Mouse (Mus musculus) liver, embryonic 13.5 days (tissue): ENCODE data around the gene Pla2g12a. TPM values are rescaled to one million over a fixed set of nuclear protein-coding genes. Genes with fewer than 3 reads are reported as not detected.

Experiments used
- ATAC-seq: fragments of 200-750 bp; cut with Nextera tagmentation; 2 replicates; pipeline ENCODE4 v1.8.0; 2017; ENCODE audit warnings: low read depth, mild to moderate bottlenecking, moderate number of reproducible peaks, moderate library complexity
- DNase-seq: peaks from one replicate; pipeline ENCODE4 v3.0.0; 2022
- H3K27ac ChIP-seq: fragments of 300-500 bp; sonication (generic); 2 replicates; pipeline ENCODE4 v1.5.1; 2015; ENCODE audit warnings: moderate library complexity, mild to moderate bottlenecking, inconsistent platforms
- H3K27me3 ChIP-seq: fragments of 300-500 bp; sonication (generic); 2 replicates; pipeline ENCODE4 v1.6.1; 2015; ENCODE audit warnings: mild to moderate bottlenecking, inconsistent platforms
- H3K36me3 ChIP-seq: fragments of 300-500 bp; sonication (generic); 2 replicates; pipeline ENCODE4 v1.6.1; 2015; ENCODE audit warnings: mild to moderate bottlenecking, inconsistent platforms
- H3K4me1 ChIP-seq: fragments of 300-500 bp; sonication (generic); replicated peaks from 2 replicates; pipeline ENCODE4 v1.6.1; 2015; ENCODE audit warnings: inconsistent platforms
- H3K4me2 ChIP-seq: fragments of 300-500 bp; sonication (generic); 2 replicates; pipeline ENCODE4 v1.6.1; 2015; ENCODE audit warnings: inconsistent platforms, mild to moderate bottlenecking, moderate library complexity
- H3K4me3 ChIP-seq: fragments of 300-500 bp; sonication (generic); replicated peaks from 2 replicates; pipeline ENCODE4 v1.5.1; 2015; ENCODE audit warnings: mild to moderate bottlenecking, inconsistent platforms
- H3K9ac ChIP-seq: fragments of 300-500 bp; sonication (generic); 2 replicates; pipeline ENCODE4 v1.6.1; 2015; ENCODE audit warnings: mild to moderate bottlenecking, inconsistent platforms
- H3K9me3 ChIP-seq: fragments of 300-500 bp; sonication (generic); replicated peaks from 2 replicates; pipeline ENCODE4 v1.6.1; 2016; ENCODE audit warnings: inconsistent platforms
- WGBS: fragments of 180-500 bp; shearing (Covaris S2); methylation state at CpG from one replicate; pipeline ENCODE4 v1.1.7; 2015; ENCODE audit not compliant: insufficient replicate concordance; 5-methylcytosine and 5-hydroxymethylcytosine counted together
- polyA plus RNA-seq: library from polyadenylated mRNA; unstranded; fragments of >200 nt; fragmentation: Nextera tagmentation; extraction: Ambion mirVana; gene quantifications from 2 replicates; pipeline ENCODE4 v1.2.1, GENCODE M21; 2015

The Pla2g12a gene
- polyA plus RNA-seq, 1 experiment from 2014 or later, result 88.8 TPM

DNA sequence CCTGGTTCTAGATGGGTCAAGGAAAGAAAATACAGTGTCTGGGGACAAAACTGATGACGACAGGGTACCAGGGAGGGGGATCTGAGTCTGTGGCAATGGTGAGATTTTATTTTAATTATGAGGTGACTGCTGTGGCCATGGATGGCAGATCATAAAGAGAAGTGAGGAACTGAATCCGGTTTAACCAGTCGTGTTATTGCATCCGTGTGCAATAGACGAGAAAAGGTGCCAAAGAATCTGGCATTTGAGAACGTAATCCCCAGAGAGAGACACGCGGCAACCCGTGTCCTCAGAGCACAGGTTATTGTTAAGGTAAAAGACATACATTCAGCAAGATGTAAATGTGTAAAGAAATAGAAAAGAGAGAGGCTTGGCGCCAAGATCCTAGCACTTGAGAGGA is 1.1 kb upstream of the Pla2g12a start:
- Histone ChIP-seq H3K27ac (no peak overlapping the region), H3K27me3 (no peaks in the 10 kb centered on the region), H3K4me3 (no peak overlapping the region), H3K4me2 (no peak overlapping the region), H3K36me3 (no peaks in the 10 kb centered on the region; the same call in 1 of the 2 replicates), H3K4me1 (peaks cover 37% of the 10 kb centered on the region), H3K9me3 (no peaks in the 10 kb centered on the region), H3K9ac (no peak overlapping the region)
- DNase-seq (no peak), ATAC-seq (no peak)
- 85% methylated on average over 10 of the region's 10 CpGs for WGBS

DNA sequence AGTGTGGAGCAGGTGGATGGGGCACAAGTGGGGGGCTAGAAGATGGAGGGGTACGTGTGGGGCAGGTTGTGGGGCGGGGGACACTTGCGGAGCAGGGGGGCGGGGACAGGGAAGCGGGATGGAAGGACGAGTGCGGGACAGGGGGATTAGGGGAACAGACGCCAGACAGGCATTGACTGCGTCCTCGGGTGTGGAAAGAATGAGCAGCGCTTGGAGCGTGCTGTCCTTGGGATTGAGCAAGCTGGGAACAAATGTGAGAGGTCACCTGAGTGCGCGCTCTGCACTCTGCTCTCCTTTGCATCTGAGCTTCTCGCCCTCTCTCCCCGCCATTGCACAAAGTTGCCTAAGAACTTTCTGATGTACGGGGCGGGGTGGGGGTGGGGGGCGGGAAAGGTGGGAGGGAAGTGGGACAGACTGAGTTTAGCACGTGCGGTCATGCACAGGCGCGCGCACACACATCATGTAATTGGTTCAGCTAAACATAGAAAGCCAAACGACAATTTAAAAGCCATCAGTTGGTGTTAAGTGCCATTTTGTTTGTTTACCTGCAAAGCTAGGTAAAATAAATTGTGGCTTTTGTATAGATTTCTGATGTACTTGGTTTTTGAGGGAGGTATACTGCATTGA is 838 bp downstream of the Pla2g12a start:
- peak; percentile 35 for ATAC-seq
- no peaks in the 10 kb centered on the region for H3K27me3 ChIP-seq
- WGBS, result under 1% methylated on average over 25 of the region's 25 CpGs
- H3K9ac ChIP-seq, result peak overlapping the region; percentile 85
- H3K4me1 ChIP-seq, result peaks cover 56% of the 10 kb centered on the region
- H3K27ac ChIP-seq, result peak overlapping the region; percentile 80
- no peaks in the 10 kb centered on the region for H3K9me3 ChIP-seq
- peak overlapping the region; percentile 78 for H3K4me3 ChIP-seq
- 0 out of 2 replicates have a peak, but pooled peaks cover 6% of the 10 kb centered on the region for H3K36me3 ChIP-seq
- peak overlapping the region; percentile 91 for H3K4me2 ChIP-seq
- no peak for DNase-seq

GRCm38 (mm10) chr3:129879913-129880312 is 1.5 kb downstream of the Pla2g12a start:
- peak overlapping the region; percentile 78 for H3K4me3 ChIP-seq
- peaks cover 63% of the 10 kb centered on the region for H3K4me1 ChIP-seq
- H3K27ac ChIP-seq, result peak overlapping the region; percentile 84; the same call in 1 of the 2 replicates
- H3K9me3 ChIP-seq, result no peaks in the 10 kb centered on the region
- WGBS, result 65% methylated on average over 2 of the region's 2 CpGs
- DNase-seq (no peak), ATAC-seq (no peak)
- H3K27me3 ChIP-seq, result no peaks in the 10 kb centered on the region
- peak overlapping the region; percentile 91 for H3K4me2 ChIP-seq
- peak overlapping the region; percentile 85 for H3K9ac ChIP-seq
- 0 out of 2 replicates have a peak, but pooled peaks cover 6% of the 10 kb centered on the region for H3K36me3 ChIP-seq

DNA sequence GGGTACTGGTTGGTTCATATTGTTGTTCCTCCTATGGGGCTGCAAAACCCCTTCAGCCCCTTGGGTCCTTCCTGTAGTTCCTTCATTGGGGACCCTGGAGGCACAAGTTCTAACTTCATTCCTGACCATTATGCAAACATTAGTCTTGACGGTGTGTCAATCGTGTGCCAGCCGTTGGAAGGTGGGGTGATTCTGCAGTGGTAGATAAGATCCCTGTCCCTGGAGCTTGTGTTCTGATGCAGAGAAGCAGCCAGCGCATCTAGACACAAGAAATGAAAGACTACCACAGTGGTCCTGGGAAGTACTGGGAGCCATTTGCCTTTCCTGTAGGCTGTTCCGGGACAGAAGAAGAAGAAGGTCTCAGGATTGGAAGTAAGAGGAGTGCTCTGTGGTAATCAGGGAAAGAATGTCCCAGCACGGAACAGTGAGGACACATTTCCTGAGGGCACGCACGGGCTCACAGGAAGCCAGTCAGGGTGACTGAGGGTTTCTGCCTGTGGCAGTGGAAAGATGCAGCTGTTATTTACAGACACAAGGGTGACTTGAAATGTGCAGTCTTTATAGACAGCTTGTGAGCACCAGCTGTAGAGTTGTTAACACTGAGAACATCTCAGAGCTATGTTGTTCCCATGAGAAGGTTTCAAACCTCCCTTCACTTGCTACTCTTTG is 2.7 kb downstream of the Pla2g12a start:
- WGBS, result 14% methylated on average over 8 of the region's 8 CpGs
- Histone ChIP-seq H3K9ac (peak overlapping the region; percentile 68), H3K4me3 (peak overlapping the region; percentile 55), H3K27ac (peak overlapping the region; percentile 84), H3K4me2 (peak overlapping the region; percentile 91), H3K36me3 (0 out of 2 replicates have a peak, but pooled peaks cover 6% of the 10 kb centered on the region), H3K4me1 (peaks cover 74% of the 10 kb centered on the region), H3K27me3 (no peaks in the 10 kb centered on the region), H3K9me3 (no peaks in the 10 kb centered on the region)
- ATAC-seq (peak; percentile 79), DNase-seq (peak; percentile 62)

DNA sequence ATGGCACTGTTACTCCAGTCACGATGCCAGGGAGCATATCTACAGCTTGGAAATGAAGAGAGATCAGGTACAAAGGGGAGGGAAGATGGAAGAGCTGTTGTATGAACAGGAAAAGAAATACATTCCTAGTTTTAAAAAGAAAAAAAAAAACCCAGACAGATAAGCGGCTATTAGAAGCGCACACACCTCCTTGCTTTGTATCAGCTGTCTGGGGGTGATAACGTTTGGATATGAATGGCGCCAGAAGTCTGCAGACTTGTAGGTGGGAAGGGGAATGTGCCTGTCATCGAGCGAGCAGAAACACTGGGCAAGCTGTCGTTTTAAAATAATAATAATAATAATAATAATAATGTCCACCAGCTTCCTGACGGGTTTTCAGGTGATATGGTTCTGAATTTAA is 7.2 kb downstream of the Pla2g12a start:
- peaks cover 78% of the 10 kb centered on the region for H3K4me1 ChIP-seq
- peak overlapping the region; percentile 25; the same call in 1 of the 2 replicates for H3K4me3 ChIP-seq
- WGBS, result 30% methylated on average over 9 of the region's 9 CpGs
- DNase-seq, result no peak
- peaks cover 30% of the 10 kb centered on the region for H3K36me3 ChIP-seq
- H3K27me3 ChIP-seq, result no peaks in the 10 kb centered on the region
- H3K9ac ChIP-seq, result peak overlapping the region; percentile 39
- no peaks in the 10 kb centered on the region for H3K9me3 ChIP-seq
- H3K27ac ChIP-seq, result peak overlapping the region; percentile 86
- peak; percentile 64 for ATAC-seq
- peak overlapping the region; percentile 59 for H3K4me2 ChIP-seq

- H3K9ac ChIP-seq, result 0 out of 2 replicates have a peak overlapping the region, but pooled peaks have one; percentile 11
- ATAC-seq (no peak), DNase-seq (no peak)
- H3K4me2 ChIP-seq, result peak overlapping the region; percentile 59
- peaks cover 38% of the 10 kb centered on the region for H3K36me3 ChIP-seq
- H3K9me3 ChIP-seq, result no peaks in the 10 kb centered on the region
- no peak overlapping the region for H3K4me3 ChIP-seq
- H3K4me1 ChIP-seq, result peaks cover 69% of the 10 kb centered on the region
- no peaks in the 10 kb centered on the region for H3K27me3 ChIP-seq
- peak overlapping the region; percentile 86 for H3K27ac ChIP-seq
- 73% methylated on average over 5 of the region's 5 CpGs for WGBS
Observed at GRCm38 (mm10) chr3:129886430-129886829, 8.0 kb downstream of the Pla2g12a start.

- peak overlapping the region; percentile 58; the same call in 1 of the 2 replicates for H3K27ac ChIP-seq
- H3K27me3 ChIP-seq, result no peaks in the 10 kb centered on the region
- no peak for DNase-seq
- H3K4me2 ChIP-seq, result no peak overlapping the region
- peaks cover 58% of the 10 kb centered on the region for H3K4me1 ChIP-seq
- H3K4me3 ChIP-seq, result no peak overlapping the region
- no peak for ATAC-seq
- peaks cover 51% of the 10 kb centered on the region for H3K36me3 ChIP-seq
- no peaks in the 10 kb centered on the region for H3K9me3 ChIP-seq
- 79% methylated on average over 13 of the region's 13 CpGs for WGBS
- H3K9ac ChIP-seq, result no peak overlapping the region
Observed at GRCm38 (mm10) chr3:129887779-129888517, 9.5 kb downstream of the Pla2g12a start.

- no peak overlapping the region for H3K4me3 ChIP-seq
- 65% methylated on average over 5 of the region's 5 CpGs for WGBS
- ATAC-seq (peak; percentile 34), DNase-seq (no peak)
- H3K36me3 ChIP-seq, result peaks cover 69% of the 10 kb centered on the region
- no peaks in the 10 kb centered on the region for H3K27me3 ChIP-seq
- no peak overlapping the region for H3K4me2 ChIP-seq
- H3K9ac ChIP-seq, result no peak overlapping the region
- H3K9me3 ChIP-seq, result no peaks in the 10 kb centered on the region
- H3K27ac ChIP-seq, result no peak overlapping the region
- H3K4me1 ChIP-seq, result peaks cover 29% of the 10 kb centered on the region
Observed at GRCm38 (mm10) chr3:129892003-129892402, 13.6 kb downstream of the Pla2g12a start.

- Histone ChIP-seq H3K27ac (no peak overlapping the region), H3K9ac (no peak overlapping the region), H3K4me2 (no peak overlapping the region), H3K4me1 (peaks cover 28% of the 10 kb centered on the region), H3K9me3 (no peaks in the 10 kb centered on the region), H3K36me3 (peaks cover 66% of the 10 kb centered on the region), H3K4me3 (no peak overlapping the region), H3K27me3 (no peaks in the 10 kb centered on the region)
- DNase-seq, result no peak
- WGBS, result 87% methylated on average over 3 of the region's 3 CpGs
- no peak for ATAC-seq
Observed at GRCm38 (mm10) chr3:129893143-129893542, 14.7 kb downstream of the Pla2g12a start.

- Histone ChIP-seq H3K9me3 (no peaks in the 10 kb centered on the region), H3K27ac (no peak overlapping the region), H3K4me1 (peaks cover 47% of the 10 kb centered on the region), H3K4me2 (no peak overlapping the region), H3K36me3 (peaks cover 53% of the 10 kb centered on the region), H3K27me3 (no peaks in the 10 kb centered on the region), H3K9ac (no peak overlapping the region), H3K4me3 (no peak overlapping the region)
- WGBS, result 53% methylated on average over 6 of the region's 6 CpGs
- ATAC-seq, result no peak
- no peak for DNase-seq
Observed at GRCm38 (mm10) chr3:129896591-129896990, 18.2 kb downstream of the Pla2g12a start.

GRCm38 (mm10) chr3:129898886-129899285 is 20.5 kb downstream of the Pla2g12a start:
- Histone ChIP-seq H3K9me3 (no peaks in the 10 kb centered on the region), H3K27me3 (no peaks in the 10 kb centered on the region), H3K4me1 (peaks cover 67% of the 10 kb centered on the region), H3K27ac (no peak overlapping the region), H3K9ac (no peak overlapping the region), H3K4me3 (no peak overlapping the region), H3K36me3 (peaks cover 32% of the 10 kb centered on the region), H3K4me2 (no peak overlapping the region)
- WGBS, result 59% methylated on average over 4 of the region's 4 CpGs
- no peak for ATAC-seq
- peak; percentile 32 for DNase-seq
